Mouse (Mus musculus) midbrain, embryonic 16.5 days (tissue): ENCODE measurements around the gene Prpf8. TPM values are rescaled to one million over a fixed set of nuclear protein-coding genes. Genes with fewer than 3 reads are reported as not detected.
A peak's percentile ranks its signal among the peaks of the same experiment; 100 is the strongest.

ENCODE experiments used
- ATAC-seq: fragments of 200-750 bp; cut with Nextera tagmentation; 2 replicates; pipeline ENCODE4 v1.8.0; 2017; ENCODE audit warnings: moderate TSS enrichment
- H3K27ac ChIP-seq: fragments of 300-500 bp; sonication (generic); 2 replicates; pipeline ENCODE4 v1.5.1; 2014; ENCODE audit warnings: mild to moderate bottlenecking, low read length, mixed read lengths
- H3K27me3 ChIP-seq: fragments of 300-500 bp; sonication (generic); 2 replicates; pipeline ENCODE4 v1.6.1; 2014; ENCODE audit warnings: low read depth, low read length, mixed read lengths; ENCODE audit not compliant: control insufficient read depth, insufficient read depth
- H3K36me3 ChIP-seq: fragments of 300-500 bp; sonication (generic); 2 replicates; pipeline ENCODE4 v1.6.1; 2014; ENCODE audit warnings: mild to moderate bottlenecking, low read length, moderate library complexity, mixed read lengths; ENCODE audit not compliant: control insufficient read depth, insufficient read depth
- H3K4me1 ChIP-seq: fragments of 300-500 bp; sonication (generic); 2 replicates; pipeline ENCODE4 v1.6.1; 2014; ENCODE audit warnings: mild to moderate bottlenecking, low read length, mixed read lengths; ENCODE audit not compliant: control insufficient read depth, insufficient read depth
- H3K4me2 ChIP-seq: fragments of 300-500 bp; sonication (generic); 2 replicates; pipeline ENCODE4 v1.6.1; 2014; ENCODE audit warnings: mild to moderate bottlenecking, low read length, mixed read lengths
- H3K4me3 ChIP-seq: fragments of 300-500 bp; sonication (generic); 2 replicates; pipeline ENCODE4 v1.5.1; 2014; ENCODE audit warnings: low read depth, mild to moderate bottlenecking, low read length, moderate library complexity, mixed read lengths
- H3K9ac ChIP-seq: fragments of 300-500 bp; sonication (generic); 2 replicates; pipeline ENCODE4 v1.6.1; 2014; ENCODE audit warnings: low read depth, low read length, mixed read lengths
- H3K9me3 ChIP-seq: fragments of 300-500 bp; sonication (generic); replicated peaks from 2 replicates; pipeline ENCODE4 v1.6.1; 2014; ENCODE audit warnings: mild to moderate bottlenecking, low read length, mixed read lengths; ENCODE audit not compliant: control insufficient read depth, poor library complexity, severe bottlenecking
- WGBS: fragments of 180-500 bp; shearing (Covaris S2); extraction: QIAGEN DNeasy Blood & Tissue Kit; methylation state at CpG from one replicate; pipeline ENCODE4 v1.1.7; 2014; 5-methylcytosine and 5-hydroxymethylcytosine counted together
- polyA plus RNA-seq: library from polyadenylated mRNA; unstranded; fragments of >200 nt; fragmentation: Nextera tagmentation; extraction: Ambion mirVana; gene quantifications from 2 replicates; pipeline ENCODE4 v1.2.1, GENCODE M21; 2015

Prpf8 gene
- polyA plus RNA-seq, 1 experiment from 2014 or later: 42.9 TPM

- H3K36me3 ChIP-seq: no peaks in the 10 kb centered on the region
- H3K4me1 ChIP-seq: peaks cover 23% of the 10 kb centered on the region
- no peak for ATAC-seq
- H3K9me3 ChIP-seq: no peaks in the 10 kb centered on the region
- no peak overlapping the region for H3K4me3 ChIP-seq
- H3K27me3 ChIP-seq: no peaks in the 10 kb centered on the region
- H3K27ac ChIP-seq: no peak overlapping the region
- 87% methylated on average over 7 of the region's 7 CpGs for WGBS
- no peak overlapping the region for H3K9ac ChIP-seq
- H3K4me2 ChIP-seq: no peak overlapping the region
Measured at GRCm38 (mm10) chr11:75456440-75456871, 30.2 kb upstream of the Prpf8 start.

- Histone ChIP-seq H3K4me1 (peaks cover 35% of the 10 kb centered on the region), H3K9ac (no peak overlapping the region), H3K4me2 (no peak overlapping the region), H3K36me3 (no peaks in the 10 kb centered on the region), H3K27ac (no peak overlapping the region), H3K4me3 (no peak overlapping the region), H3K9me3 (no peaks in the 10 kb centered on the region), H3K27me3 (peaks cover 2% of the 10 kb centered on the region; the same call in 1 of the 2 replicates)
- ATAC-seq: no peak
- WGBS: 12% methylated on average over 3 of the region's 3 CpGs
Measured at GRCm38 (mm10) chr11:75458169-75458568, 28.4 kb upstream of the Prpf8 start.

GRCm38 (mm10) chr11:75458628-75459041 is 28.0 kb upstream of the Prpf8 start:
- 88% methylated on average over 8 of the region's 8 CpGs for WGBS
- H3K4me3 ChIP-seq: no peak overlapping the region
- H3K27ac ChIP-seq: no peak overlapping the region
- no peaks in the 10 kb centered on the region for H3K9me3 ChIP-seq
- no peak overlapping the region for H3K4me2 ChIP-seq
- peaks cover 32% of the 10 kb centered on the region for H3K4me1 ChIP-seq
- peaks cover 2% of the 10 kb centered on the region; the same call in 1 of the 2 replicates for H3K27me3 ChIP-seq
- no peaks in the 10 kb centered on the region for H3K36me3 ChIP-seq
- H3K9ac ChIP-seq: no peak overlapping the region
- ATAC-seq: no peak

DNA sequence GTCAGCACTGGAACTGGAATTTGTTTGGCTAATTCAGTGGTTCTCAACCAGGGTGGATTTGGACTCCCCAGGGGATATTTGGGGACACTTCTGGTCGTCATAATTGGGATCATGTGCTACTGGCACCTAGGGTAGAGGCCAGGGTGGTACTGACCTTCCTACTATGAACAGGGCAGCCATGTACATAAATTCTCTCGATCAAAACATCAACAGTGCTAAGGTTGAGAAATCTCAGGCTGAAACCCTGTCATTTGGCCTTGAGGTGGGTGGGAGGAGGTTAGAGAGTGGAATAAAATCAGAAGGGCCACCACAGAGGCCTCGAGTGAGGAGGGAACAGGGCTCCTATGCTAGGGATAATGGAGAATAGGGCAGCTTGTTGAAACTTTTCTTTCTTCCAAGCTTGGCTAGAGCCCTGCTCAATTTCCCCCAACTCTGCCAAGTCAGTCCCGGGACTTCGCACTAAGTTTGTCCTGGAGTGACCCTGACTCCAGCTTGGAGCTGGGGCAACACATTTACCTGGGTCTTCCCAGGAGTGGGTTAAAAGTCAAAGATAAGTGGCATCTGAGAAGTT is 27.4 kb upstream of the Prpf8 start:
- H3K9me3 ChIP-seq: no peaks in the 10 kb centered on the region
- H3K36me3 ChIP-seq: no peaks in the 10 kb centered on the region
- no peak overlapping the region for H3K4me2 ChIP-seq
- WGBS: 81% methylated on average over 5 of the region's 5 CpGs
- peaks cover 2% of the 10 kb centered on the region; the same call in 1 of the 2 replicates for H3K27me3 ChIP-seq
- ATAC-seq: no peak
- no peak overlapping the region for H3K27ac ChIP-seq
- peaks cover 28% of the 10 kb centered on the region for H3K4me1 ChIP-seq
- no peak overlapping the region for H3K4me3 ChIP-seq
- H3K9ac ChIP-seq: no peak overlapping the region

- WGBS: 30% methylated on average over 5 of the region's 5 CpGs
Measured at GRCm38 (mm10) chr11:75459751-75460102, 26.9 kb upstream of the Prpf8 start.

DNA sequence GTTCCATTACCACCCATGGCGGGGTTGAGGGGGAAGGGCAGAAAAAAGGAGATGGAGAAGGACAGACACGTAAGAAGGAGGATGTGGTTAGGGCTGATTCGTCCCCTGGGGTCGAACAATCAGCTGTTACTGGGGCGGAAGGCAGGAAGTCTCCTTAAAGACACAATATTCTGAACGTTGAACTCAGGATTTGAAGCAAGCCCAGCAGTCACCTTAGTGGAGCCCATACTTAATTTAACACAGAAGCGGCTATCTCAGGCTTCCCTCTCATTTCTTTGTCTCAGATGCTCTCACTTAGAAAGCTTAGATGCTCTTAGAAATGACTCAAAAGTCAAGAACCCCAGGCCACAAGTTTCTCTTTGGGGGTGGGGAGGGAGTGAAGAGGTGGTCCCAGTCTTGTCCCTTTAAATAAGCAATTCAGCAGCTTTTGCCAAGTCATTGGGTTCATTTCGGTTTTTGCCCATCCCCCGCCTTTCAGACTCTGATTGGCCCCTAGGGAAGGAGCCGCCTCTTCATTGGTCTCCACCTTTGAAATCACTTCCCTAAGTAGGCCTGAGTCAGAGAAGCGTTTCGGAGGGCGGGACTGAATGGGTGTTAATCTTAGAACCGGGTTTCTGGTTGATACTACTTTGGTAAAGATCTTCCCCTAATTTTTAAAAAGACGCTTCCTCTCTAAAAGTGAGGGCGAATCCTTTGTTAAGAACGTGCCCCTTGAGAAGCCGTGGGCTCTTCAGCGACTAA is 26.3 kb upstream of the Prpf8 start:
- Histone ChIP-seq H3K9ac (peak overlapping the region; percentile 52; the same call in 1 of the 2 replicates), H3K27ac (peak overlapping the region; percentile 79), H3K4me3 (peak overlapping the region; percentile 88), H3K9me3 (no peaks in the 10 kb centered on the region), H3K36me3 (peaks cover 5% of the 10 kb centered on the region), H3K27me3 (peaks cover 2% of the 10 kb centered on the region; the same call in 1 of the 2 replicates), H3K4me2 (peak overlapping the region; percentile 66), H3K4me1 (peaks cover 23% of the 10 kb centered on the region)
- WGBS: 2% methylated on average over 19 of the region's 19 CpGs
- no peak for ATAC-seq

More at GRCm38 (mm10) chr11:75459751-75460102, 26.9 kb upstream of the Prpf8 start:
- peaks cover 28% of the 10 kb centered on the region for H3K4me1 ChIP-seq
- peaks cover 2% of the 10 kb centered on the region; the same call in 1 of the 2 replicates for H3K27me3 ChIP-seq
- H3K4me3 ChIP-seq: no peak overlapping the region; the same call in 1 of the 2 replicates
- no peaks in the 10 kb centered on the region for H3K9me3 ChIP-seq
- H3K36me3 ChIP-seq: no peaks in the 10 kb centered on the region
- H3K4me2 ChIP-seq: peak overlapping the region; percentile 66
- H3K9ac ChIP-seq: no peak overlapping the region
- ATAC-seq: no peak
- H3K27ac ChIP-seq: peak overlapping the region; percentile 79; the same call in 1 of the 2 replicates

DNA sequence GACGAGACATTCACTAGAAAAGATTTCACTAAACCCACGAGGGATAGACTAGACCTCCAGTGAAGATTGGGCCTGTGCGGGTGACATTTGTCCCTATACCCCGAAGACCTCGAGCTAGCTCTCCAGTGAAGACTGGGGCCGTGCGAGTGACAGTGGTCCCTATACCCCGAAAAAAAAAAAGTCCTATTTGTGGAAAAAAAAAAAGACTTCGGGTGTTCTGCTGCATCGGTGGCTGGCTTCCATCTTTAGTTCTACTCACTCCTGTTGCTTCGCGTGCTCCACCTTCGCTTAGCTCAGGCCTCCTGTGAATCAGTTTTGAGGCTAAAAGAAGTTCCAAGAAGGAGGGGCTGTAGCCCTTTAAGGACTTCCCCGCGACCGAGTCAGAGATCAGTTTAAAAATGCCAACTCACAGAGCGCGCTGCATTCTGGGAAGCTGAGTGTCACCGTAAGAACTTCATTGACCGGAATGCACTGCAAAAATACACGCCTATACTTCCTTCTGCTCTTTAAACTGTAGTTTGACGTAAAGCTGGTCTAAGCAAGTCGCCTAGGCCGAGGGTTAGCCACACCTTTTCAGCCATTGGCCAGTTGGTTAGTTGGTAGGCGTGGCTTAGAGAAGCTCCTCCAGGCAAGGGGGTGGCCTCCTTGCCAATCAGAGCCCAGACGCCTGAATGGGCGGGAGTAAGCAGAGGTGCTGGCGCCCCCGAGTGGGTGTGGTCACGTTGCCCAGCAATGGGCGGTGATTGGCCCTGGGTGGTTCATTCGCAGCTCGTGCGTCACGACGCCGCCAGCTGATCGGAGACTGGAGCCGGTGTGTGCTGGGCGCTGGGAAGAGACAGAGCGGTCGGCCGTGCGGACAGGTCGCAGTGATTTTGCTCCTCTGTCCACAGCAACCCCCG is 25.5 kb upstream of the Prpf8 start, which contains the start of gene Tlcd2:
Gene Tlcd2 (plus strand): TSS at position 872 of the 899 bp plus-strand sequence.
- Histone ChIP-seq H3K27me3 (peaks cover 2% of the 10 kb centered on the region; the same call in 1 of the 2 replicates), H3K4me3 (peak within 1 kb of the TSS; percentile 88), H3K36me3 (peaks cover 11% of the 10 kb centered on the region), H3K4me2 (peak within 1 kb of the TSS; percentile 99), H3K4me1 (peaks cover 23% of the 10 kb centered on the region), H3K27ac (peak within 1 kb of the TSS; percentile 79), H3K9me3 (no peaks in the 10 kb centered on the region), H3K9ac (peak within 1 kb of the TSS; percentile 79)
- WGBS: under 1% methylated on average over 46 of the region's 46 CpGs
- peak; percentile 96 for ATAC-seq

DNA sequence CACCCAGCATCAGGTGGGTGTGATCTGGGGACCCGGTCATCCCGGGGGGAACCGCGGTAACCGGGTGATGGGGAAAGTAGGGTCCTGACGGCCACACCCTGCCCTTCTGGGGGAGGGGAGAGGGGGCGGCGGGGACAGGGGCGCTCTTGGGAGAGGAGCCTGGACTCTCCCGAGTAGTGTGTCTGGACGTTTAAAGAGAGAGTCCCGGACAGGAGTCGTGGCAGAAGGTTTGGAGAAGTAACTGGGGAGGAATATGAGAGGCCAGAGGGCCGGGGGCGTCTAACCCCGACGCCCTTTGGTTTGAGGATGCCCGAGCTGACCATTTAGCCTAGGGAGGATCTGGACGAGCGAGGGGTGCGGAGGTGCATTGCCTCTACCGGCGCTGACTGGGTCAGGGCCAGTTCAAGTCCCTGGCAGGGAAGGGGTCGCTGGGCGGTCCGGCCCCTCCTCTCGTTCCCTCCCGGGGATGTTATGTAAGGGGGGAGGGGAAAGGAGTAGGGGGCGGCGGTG is 24.8 kb upstream of the Prpf8 start:
- Histone ChIP-seq H3K9ac (peak overlapping the region; percentile 79), H3K4me3 (peak overlapping the region; percentile 88), H3K4me1 (peaks cover 23% of the 10 kb centered on the region), H3K27ac (peak overlapping the region; percentile 59), H3K4me2 (peak overlapping the region; percentile 99), H3K27me3 (peaks cover 2% of the 10 kb centered on the region; the same call in 1 of the 2 replicates), H3K9me3 (no peaks in the 10 kb centered on the region), H3K36me3 (peaks cover 11% of the 10 kb centered on the region)
- ATAC-seq: peak; percentile 49
- WGBS: 1% methylated on average over 28 of the region's 30 CpGs
